Mouse (Mus musculus) spleen, postnatal 10 days (tissue): Measurements from ENCODE around the gene Kifap3.

Experiments used
- DNase-seq, 2 experiments: peaks; one replicate each; pipeline ENCODE4 v3.0.0; 2021 to 2022; ENCODE audit warnings: low spot score in 2 of 2

Gene Kifap3

GRCm38 (mm10) chr1:163893774-163894527 lies 114.6 kb downstream of the Kifap3 start:
- no peak for DNase-seq

GRCm38 (mm10) chr1:163898291-163898764 lies 118.9 kb downstream of the Kifap3 start:
- no peak for DNase-seq

GRCm38 (mm10) chr1:163899575-163899974 lies 120.2 kb downstream of the Kifap3 start:
- no peak for DNase-seq

GRCm38 (mm10) chr1:163900168-163900567 lies 120.8 kb downstream of the Kifap3 start:
- DNase-seq: no peak

GRCm38 (mm10) chr1:163903411-163903810 lies 124.0 kb downstream of the Kifap3 start:
- DNase-seq: no peak

GRCm38 (mm10) chr1:163907007-163907811 lies 127.8 kb downstream of the Kifap3 start:
- DNase-seq: no peak

- DNase-seq: no peak
Measured at GRCm38 (mm10) chr1:163908389-163908788, 129.0 kb downstream of the Kifap3 start.

GRCm38 (mm10) chr1:163910343-163910742 lies 131.0 kb downstream of the Kifap3 start:
- DNase-seq: peak in 1 of 2 experiments; percentile 26

GRCm38 (mm10) chr1:163910785-163911184 lies 131.4 kb downstream of the Kifap3 start:
- no peak for DNase-seq

- DNase-seq: no peak
Measured at GRCm38 (mm10) chr1:163911981-163912380, 132.6 kb downstream of the Kifap3 start.

GRCm38 (mm10) chr1:163917349-163918160 lies 138.2 kb downstream of the Kifap3 start:
- no peak for DNase-seq

- no peak for DNase-seq
Measured at GRCm38 (mm10) chr1:163924093-163924492, 144.7 kb downstream of the Kifap3 start.

- no peak for DNase-seq
Measured at GRCm38 (mm10) chr1:163928846-163929245, 149.5 kb downstream of the Kifap3 start, which contains the start of gene Scyl3. TSS of gene Scyl3 (plus strand) at chr1:163929100.

- DNase-seq: peak; percentile 79 to 90
Measured at GRCm38 (mm10) chr1:163929636-163930457, 150.5 kb downstream of the Kifap3 start.

GRCm38 (mm10) chr1:163930458-163930794 lies 151.0 kb downstream of the Kifap3 start:
- no peak for DNase-seq

GRCm38 (mm10) chr1:163931801-163932200 lies 152.4 kb downstream of the Kifap3 start:
- DNase-seq: no peak

- no peak for DNase-seq
Measured at GRCm38 (mm10) chr1:163934591-163934990, 155.2 kb downstream of the Kifap3 start.

- no peak for DNase-seq
Measured at GRCm38 (mm10) chr1:163942056-163942455, 162.7 kb downstream of the Kifap3 start.

GRCm38 (mm10) chr1:163953396-163953795 lies 174.0 kb downstream of the Kifap3 start:
- no peak for DNase-seq

GRCm38 (mm10) chr1:163958036-163958435 lies 178.7 kb downstream of the Kifap3 start:
- DNase-seq: no peak
